Mouse (Mus musculus): ENCODE data around the gene Gmds. TPM values are rescaled to one million over a fixed set of nuclear protein-coding genes. Genes with fewer than 3 reads are reported as not detected.

The Gmds gene
- polyA plus RNA-seq, 1 experiment: 5.5 TPM

DNA sequence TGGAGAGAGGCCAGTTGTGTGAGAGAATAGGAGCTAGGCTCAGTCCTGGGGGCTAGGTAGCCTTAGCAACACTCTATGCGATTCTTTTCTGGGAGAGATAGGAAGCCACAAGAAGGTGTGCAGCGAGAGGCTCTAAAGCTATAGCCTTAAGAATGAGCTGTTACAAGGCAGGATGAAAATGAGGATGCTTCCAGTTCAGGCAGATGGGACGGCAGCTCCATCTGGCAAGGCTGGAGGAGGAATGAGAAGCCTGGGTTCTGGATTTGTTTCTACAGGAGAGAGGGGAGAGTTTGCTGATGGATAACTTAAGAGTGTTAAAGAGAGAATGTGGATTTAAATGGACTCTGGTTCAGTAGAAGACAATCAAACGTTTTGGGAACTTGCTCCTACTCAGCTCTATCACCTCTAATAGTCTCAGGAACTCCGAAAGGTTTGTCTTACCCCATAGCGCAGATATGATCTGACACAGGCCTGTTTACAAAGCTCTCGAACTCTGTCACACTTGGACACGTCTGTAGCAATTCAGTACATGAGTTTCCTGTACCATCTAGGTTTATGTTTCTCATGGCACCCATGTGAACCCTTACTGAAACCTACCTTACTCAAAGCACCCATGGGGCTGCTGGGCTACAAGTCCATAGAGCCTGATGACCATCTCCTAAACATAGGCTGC lies 459.6 kb downstream of the Gmds start:
- Histone ChIP-seq H3K27ac (replicated peaks; ENCODE audit: low read depth, low read length) (no peak overlapping the region), H3K4me1 (ENCODE audit: control insufficient read depth, insufficient read depth, insufficient read length, low read length) (0 out of 2 replicates have a peak, but pooled peaks cover 2% of the 10 kb centered on the region), H3K4me3 (ENCODE audit: insufficient read depth, low read depth, low read length) (no peak overlapping the region)

DNA sequence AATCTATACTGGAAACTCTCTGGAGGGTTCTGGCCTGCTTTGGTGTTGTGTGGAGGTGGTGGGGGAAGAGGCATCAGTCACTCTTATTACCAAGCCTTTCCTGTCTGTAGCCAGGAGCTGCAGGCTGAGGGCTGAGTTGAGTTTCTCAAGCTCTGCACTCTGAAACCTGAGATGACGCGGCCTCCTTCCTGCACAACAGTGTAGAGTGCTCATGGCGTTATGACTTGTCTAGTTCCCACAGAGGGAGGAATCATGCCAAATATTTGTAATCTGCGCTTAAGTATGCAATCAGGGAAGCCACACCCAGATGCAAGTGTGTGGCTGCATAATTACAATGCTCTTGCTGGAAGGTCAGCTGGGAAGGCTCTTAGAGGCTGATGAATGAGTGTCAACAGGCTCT lies 461.5 kb downstream of the Gmds start:
- 0 out of 2 replicates have a peak, but pooled peaks cover 2% of the 10 kb centered on the region for H3K4me1 ChIP-seq (ENCODE audit: control insufficient read depth, insufficient read depth, insufficient read length, low read length)
- no peak overlapping the region for H3K27ac ChIP-seq (replicated peaks; ENCODE audit: low read depth, low read length)
- H3K4me3 ChIP-seq (ENCODE audit: insufficient read depth, low read depth, low read length): no peak overlapping the region

DNA sequence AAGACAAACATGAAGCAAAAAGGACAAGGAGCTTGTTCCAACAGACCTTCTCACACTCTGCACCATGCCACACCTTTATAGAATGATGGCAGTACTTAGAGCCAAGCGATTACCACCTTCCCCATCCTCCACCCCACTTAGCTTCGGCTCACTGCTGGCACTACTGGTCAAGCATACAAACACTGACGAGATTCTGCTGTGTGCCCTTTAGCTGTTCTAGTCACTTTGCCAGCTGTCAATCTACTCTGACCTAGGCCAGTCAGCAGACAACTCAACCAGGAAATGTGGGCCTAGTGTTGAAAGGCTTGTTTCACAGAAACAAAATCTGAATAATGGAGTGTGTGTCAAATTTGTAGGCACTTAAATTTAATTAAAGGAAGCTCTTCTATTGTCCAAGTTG lies 464.1 kb downstream of the Gmds start:
- Histone ChIP-seq H3K27ac (replicated peaks; ENCODE audit: low read depth, low read length) (no peak overlapping the region), H3K4me1 (ENCODE audit: control insufficient read depth, insufficient read depth, insufficient read length, low read length) (0 out of 2 replicates have a peak, but pooled peaks cover 2% of the 10 kb centered on the region), H3K4me3 (ENCODE audit: insufficient read depth, low read depth, low read length) (no peak overlapping the region)

DNA sequence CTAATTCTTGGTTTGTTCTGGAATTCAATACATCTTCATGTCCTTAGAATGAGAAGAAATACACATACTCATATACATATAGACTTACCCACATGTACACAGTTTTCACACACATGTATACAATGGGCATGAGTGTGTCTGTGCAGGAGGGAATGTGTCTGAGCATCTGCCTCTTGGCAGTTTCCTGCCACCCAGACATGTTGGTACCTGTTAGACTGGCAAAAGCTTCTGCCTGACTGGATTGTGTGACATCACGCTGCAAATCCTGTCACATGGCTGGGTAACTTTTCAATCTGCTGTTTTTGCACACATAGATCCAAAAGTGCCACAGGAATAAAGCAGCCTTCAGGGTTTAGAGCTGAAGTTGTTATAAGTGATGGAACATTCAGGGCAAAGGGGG lies 465.3 kb downstream of the Gmds start:
- Histone ChIP-seq H3K4me1 (ENCODE audit: control insufficient read depth, insufficient read depth, insufficient read length, low read length) (0 out of 2 replicates have a peak, but pooled peaks cover 2% of the 10 kb centered on the region), H3K4me3 (ENCODE audit: insufficient read depth, low read depth, low read length) (no peak overlapping the region), H3K27ac (replicated peaks; ENCODE audit: low read depth, low read length) (no peak overlapping the region)

DNA sequence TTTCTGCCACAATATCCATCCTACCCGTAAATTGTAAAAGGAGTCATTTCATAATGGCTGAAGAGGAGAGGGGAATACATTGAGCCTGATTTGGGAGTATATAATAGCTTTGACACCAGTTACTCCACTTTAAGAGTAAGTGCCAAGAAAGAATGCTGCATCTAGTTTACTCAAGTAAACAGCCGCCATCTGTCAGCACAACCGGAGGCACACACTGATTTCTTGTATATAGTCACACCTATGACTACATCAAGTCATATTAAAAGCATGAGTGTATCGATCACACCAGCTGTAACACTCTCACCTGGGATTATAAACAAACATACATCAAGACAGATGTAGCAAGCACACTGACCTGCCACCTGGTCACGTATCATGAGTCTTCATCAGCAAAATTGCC lies 473.8 kb downstream of the Gmds start:
- H3K4me1 ChIP-seq (ENCODE audit: control insufficient read depth, insufficient read depth, insufficient read length, low read length): no peaks in the 10 kb centered on the region
- H3K27ac ChIP-seq (replicated peaks; ENCODE audit: low read depth, low read length): no peak overlapping the region
- no peak overlapping the region for H3K4me3 ChIP-seq (ENCODE audit: insufficient read depth, low read depth, low read length)

DNA sequence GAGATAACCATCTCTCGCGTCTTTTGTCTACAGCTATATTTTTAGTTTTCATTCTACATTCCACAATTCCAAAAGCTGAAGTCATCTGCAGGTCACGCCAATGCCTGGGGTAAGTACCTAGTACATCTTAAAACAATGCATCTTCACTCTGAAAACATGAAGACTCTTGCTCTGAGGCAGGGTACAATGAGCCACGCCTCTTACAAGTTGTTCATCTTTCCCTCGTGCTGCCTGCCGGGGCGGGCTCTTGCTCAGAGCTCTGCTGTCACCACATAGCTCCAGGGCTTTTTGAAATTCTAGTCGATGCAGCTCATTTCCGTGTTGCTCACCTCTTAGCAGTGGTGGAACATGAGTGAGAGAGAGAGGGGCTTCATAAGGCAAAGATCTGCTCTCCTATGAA lies 475.1 kb downstream of the Gmds start:
- Histone ChIP-seq H3K4me3 (ENCODE audit: insufficient read depth, low read depth, low read length) (no peak overlapping the region), H3K27ac (replicated peaks; ENCODE audit: low read depth, low read length) (no peak overlapping the region)

DNA sequence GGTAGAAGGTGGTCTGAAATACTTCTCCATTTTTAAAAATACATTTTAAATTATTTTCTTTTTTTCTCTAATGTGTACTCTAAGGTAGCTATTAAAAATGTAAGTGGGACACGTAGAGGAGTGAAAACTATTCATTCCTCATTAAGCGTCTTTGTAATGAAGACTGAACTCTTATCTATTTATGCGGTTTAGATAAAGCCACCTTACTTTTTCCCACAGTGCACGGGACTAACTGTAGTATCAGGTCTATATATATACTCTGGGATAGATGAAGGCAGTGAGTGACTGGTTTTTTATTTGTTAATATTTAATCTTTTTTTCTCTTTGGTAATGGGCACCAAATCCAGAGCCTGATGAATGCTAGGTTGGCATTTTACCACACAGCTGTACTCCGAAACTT lies 478.3 kb downstream of the Gmds start:
- Histone ChIP-seq H3K4me3 (ENCODE audit: insufficient read depth, low read depth, low read length) (no peak overlapping the region), H3K27ac (replicated peaks; ENCODE audit: low read depth, low read length) (no peak overlapping the region), H3K4me1 (ENCODE audit: control insufficient read depth, insufficient read depth, insufficient read length, low read length) (no peaks in the 10 kb centered on the region)

More for the DNA sequence above, 475.1 kb downstream of the Gmds start:
- H3K4me1 ChIP-seq (ENCODE audit: control insufficient read depth, insufficient read depth, insufficient read length, low read length): no peaks in the 10 kb centered on the region

DNA sequence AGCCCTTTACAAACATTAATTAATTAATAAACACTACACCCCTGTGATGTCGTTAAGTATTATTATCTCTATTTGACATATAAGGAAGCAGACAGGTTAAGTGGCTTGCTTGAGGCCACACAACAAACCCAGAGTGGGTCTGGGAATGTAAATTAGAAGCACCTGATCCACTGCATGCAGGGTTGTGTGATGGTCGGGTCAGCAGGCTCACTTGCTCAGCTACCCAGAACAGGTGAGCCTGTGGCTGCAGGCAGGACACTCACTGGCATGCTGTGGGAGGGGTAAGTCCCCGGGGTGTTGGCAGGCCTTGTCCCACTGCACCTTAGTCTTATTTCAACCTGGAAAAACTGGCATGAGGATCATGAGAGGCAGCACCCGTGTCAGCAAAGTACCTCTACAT lies 484.5 kb downstream of the Gmds start:
- Histone ChIP-seq H3K27ac (replicated peaks; ENCODE audit: low read depth, low read length) (no peak overlapping the region), H3K4me1 (ENCODE audit: control insufficient read depth, insufficient read depth, insufficient read length, low read length) (no peaks in the 10 kb centered on the region), H3K4me3 (ENCODE audit: insufficient read depth, low read depth, low read length) (no peak overlapping the region)

DNA sequence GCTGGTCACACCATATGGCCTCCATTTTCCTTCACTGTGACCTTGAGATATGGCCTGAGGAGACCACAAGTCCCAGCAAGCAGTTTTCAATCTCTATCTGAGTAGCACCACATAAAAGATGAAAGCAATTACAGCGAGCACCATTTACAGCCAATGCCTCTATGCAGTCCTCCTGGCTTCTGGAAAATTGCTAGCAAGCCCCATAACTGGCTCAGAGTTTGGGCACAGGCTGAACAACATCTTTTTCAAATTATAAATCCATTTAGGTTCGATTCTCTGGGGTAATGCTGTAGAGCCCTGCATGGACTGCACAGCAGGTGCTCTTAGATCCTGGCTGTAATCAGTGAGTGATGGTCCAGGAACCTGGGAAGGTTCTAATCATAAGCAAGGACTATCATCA lies 485.0 kb downstream of the Gmds start:
- Histone ChIP-seq H3K27ac (replicated peaks; ENCODE audit: low read depth, low read length) (no peak overlapping the region), H3K4me1 (ENCODE audit: control insufficient read depth, insufficient read depth, insufficient read length, low read length) (no peaks in the 10 kb centered on the region), H3K4me3 (ENCODE audit: insufficient read depth, low read depth, low read length) (no peak overlapping the region)

DNA sequence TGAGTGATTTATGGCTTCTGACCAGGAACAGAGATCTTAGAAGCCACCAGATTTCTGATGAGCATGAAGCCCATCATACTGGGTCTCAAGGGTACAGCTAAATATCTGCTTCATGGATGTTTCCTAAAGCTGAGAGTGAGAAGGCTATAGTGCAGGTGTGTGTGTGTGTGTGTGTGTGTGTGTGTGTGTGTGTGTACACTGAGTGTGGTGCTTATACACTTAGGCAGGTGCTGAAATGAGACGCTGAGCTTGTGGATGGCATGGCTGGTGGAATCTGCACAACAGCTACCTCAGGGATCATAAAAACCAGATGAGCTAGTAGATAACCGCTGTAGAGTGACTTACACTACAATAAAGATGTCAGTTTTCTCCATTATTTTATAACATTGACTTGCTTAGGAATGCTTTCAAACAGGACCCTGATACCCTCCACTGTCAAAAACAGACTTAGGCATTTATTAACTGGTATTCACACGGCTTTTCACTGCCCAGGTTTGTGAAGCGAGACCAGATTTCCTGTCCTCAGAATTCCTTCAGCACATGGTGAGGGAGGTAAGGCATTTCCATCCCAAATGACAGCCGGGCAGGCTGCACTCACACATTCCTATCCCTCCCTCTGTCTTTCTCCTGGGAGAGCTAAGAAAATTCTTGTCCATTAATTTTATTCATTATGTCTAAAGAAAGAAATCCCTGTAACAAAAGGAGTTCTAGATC lies 489.1 kb downstream of the Gmds start:
- Histone ChIP-seq H3K4me1 (ENCODE audit: control insufficient read depth, insufficient read depth, insufficient read length, low read length) (no peaks in the 10 kb centered on the region), H3K4me3 (ENCODE audit: insufficient read depth, low read depth, low read length) (no peak overlapping the region), H3K27ac (replicated peaks; ENCODE audit: low read depth, low read length) (no peak overlapping the region)

DNA sequence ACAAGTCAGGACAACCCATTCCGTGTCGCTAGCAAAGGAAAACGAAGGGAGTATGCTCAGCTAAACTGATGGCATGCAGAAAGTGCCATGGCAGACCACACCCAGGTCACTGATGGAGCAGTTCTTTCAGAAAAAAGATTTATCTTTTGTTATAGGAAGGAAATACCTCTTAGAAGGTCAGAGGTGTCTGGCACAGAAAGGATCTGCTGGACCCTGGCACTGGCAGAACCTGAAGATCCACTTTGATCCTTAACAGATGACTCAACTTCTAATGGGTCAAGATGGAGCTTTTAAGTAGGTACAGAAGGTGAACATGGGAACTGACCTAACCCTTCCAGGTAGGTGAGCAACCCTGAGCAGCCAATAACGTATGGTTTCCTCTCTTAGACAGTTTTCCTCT lies 502.7 kb downstream of the Gmds start:
- no peak overlapping the region for H3K27ac ChIP-seq (replicated peaks; ENCODE audit: low read depth, low read length)
- no peak overlapping the region for H3K4me3 ChIP-seq (ENCODE audit: insufficient read depth, low read depth, low read length)
- H3K4me1 ChIP-seq (ENCODE audit: control insufficient read depth, insufficient read depth, insufficient read length, low read length): no peaks in the 10 kb centered on the region

DNA sequence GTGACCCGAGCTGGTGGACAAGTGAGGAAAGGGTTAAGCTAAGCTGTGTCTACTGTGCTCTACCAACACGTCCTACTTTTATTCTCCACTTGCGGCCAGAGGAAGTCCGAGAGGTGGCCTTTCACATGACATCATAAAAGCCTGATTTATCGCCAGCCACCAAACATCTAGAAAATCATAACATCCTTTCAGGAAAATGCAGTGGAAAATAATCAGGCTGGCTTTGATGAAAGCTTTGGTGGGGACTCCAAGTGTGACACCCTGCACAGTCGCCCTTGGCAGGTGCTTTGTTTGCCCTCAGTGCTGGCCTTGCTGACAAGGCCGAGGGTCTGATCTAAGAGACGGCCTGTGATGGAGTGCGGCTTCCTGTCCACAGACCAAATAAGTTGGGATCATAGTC lies 508.2 kb downstream of the Gmds start:
- Histone ChIP-seq H3K4me1 (ENCODE audit: control insufficient read depth, insufficient read depth, insufficient read length, low read length) (no peaks in the 10 kb centered on the region), H3K4me3 (ENCODE audit: insufficient read depth, low read depth, low read length) (no peak overlapping the region), H3K27ac (replicated peaks; ENCODE audit: low read depth, low read length) (no peak overlapping the region)

DNA sequence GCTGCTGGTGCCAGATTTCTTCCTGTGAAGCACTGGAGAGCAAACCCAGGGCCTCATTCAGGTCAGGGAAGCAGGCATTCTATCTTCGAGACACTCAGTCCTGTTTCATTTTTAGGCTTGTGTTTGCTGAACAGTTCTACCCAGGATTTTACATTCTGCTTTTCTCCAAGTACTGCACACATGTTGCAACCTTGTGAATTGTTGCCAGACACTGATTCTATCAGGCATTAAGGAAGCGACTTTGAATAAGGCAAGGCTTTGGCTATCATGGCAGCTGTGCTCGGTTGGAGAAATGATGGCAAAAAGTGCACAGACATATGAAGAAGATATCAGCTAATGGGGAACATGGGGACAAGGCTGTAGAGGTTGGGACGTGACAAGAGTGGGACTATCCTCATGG lies 510.1 kb downstream of the Gmds start:
- Histone ChIP-seq H3K4me1 (ENCODE audit: control insufficient read depth, insufficient read depth, insufficient read length, low read length) (no peaks in the 10 kb centered on the region), H3K4me3 (ENCODE audit: insufficient read depth, low read depth, low read length) (no peak overlapping the region), H3K27ac (replicated peaks; ENCODE audit: low read depth, low read length) (no peak overlapping the region)

DNA sequence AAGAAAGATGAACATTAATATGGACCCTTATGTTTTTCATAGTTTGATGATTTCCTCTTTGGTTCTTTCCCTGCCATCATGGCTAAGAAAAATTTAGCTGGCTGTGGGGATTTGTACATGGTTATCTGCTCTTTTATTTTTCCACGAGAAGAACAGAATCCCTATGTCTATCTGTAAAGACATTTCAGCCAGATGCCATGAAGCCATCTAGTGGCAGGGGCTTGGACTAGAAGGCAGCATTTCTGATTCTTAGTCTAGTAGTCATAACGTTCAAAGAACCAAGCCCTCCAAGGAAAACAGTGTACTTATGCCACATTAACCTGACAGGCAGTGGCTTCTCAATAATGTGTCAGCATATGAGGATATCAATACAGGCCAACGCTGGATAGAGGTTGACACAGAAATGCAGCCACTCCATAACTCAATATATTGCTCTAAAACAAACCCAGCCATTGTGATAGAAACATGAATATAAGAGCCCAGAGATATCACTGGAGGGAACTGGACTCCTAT lies 510.7 kb downstream of the Gmds start:
- Histone ChIP-seq H3K4me3 (ENCODE audit: insufficient read depth, low read depth, low read length) (no peak overlapping the region), H3K27ac (replicated peaks; ENCODE audit: low read depth, low read length) (no peak overlapping the region), H3K4me1 (ENCODE audit: control insufficient read depth, insufficient read depth, insufficient read length, low read length) (no peaks in the 10 kb centered on the region)

DNA sequence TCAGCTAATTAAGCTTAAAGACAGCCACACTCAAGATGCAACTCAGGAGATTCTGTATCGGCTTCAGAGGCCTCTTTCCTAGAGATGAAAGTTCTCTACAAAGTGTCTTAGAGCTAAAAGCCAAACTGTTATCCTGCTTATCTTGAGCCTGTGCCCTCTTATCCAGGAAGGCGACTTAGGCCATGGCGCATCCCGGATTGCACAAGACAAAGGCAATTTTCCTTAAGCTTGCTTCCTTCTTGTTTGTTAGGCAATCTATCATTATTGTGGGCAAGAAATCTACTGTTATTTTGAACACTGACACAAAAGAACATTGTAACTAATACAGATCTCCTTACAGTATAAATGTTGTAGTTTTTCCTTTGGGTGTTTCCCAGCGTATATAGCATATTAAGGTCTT lies 511.4 kb downstream of the Gmds start:
- Histone ChIP-seq H3K4me3 (ENCODE audit: insufficient read depth, low read depth, low read length) (no peak overlapping the region), H3K4me1 (ENCODE audit: control insufficient read depth, insufficient read depth, insufficient read length, low read length) (no peaks in the 10 kb centered on the region), H3K27ac (replicated peaks; ENCODE audit: low read depth, low read length) (no peak overlapping the region)

DNA sequence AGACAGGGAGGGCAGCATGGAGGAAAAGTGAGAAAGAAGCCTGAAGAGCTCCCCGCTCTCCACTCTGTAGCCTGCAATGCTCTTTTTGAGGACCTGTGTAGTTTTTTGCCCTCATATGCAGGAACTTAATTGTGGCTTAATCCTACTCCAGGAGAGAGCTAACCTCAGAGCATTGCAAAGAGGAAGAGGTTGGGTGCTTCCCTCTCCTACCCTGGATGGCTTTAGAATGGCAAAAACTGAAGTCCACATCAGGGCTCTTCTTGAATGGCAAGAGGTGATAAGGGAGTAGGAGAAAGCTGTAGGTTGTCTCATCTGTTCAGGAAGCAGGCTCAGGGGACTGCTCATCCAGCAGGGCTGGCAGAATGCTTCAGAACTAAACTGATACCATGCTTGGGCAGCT lies 513.4 kb downstream of the Gmds start:
- no peak overlapping the region for H3K27ac ChIP-seq (replicated peaks; ENCODE audit: low read depth, low read length)
- H3K4me3 ChIP-seq (ENCODE audit: insufficient read depth, low read depth, low read length): no peak overlapping the region
- peaks cover 5% of the 10 kb centered on the region; the same call in 1 of the 2 replicates for H3K4me1 ChIP-seq (ENCODE audit: control insufficient read depth, insufficient read depth, insufficient read length, low read length)
